Mouse (Mus musculus) hindbrain, embryonic 11.5 days (tissue): Measurements from ENCODE around the gene Acp7. TPM values are rescaled to one million over a fixed set of nuclear protein-coding genes. Genes with fewer than 3 reads are reported as not detected.

ENCODE experiments used
- ATAC-seq: fragments of 200-750 bp; cut with Nextera tagmentation; 2 replicates; pipeline ENCODE4 v1.8.0; 2017; ENCODE audit warnings: mild to moderate bottlenecking, moderate TSS enrichment, moderate library complexity; ENCODE audit not compliant: low FRiP score
- DNase-seq: peaks from one replicate; pipeline ENCODE4 v3.0.0-alpha.2; 2015; ENCODE audit warnings: low spot score
- H3K27ac ChIP-seq: fragments of 300-500 bp; sonication (generic); 2 replicates; pipeline ENCODE4 v1.5.1; 2014; ENCODE audit warnings: mild to moderate bottlenecking, low read depth, low read length
- H3K27me3 ChIP-seq: fragments of 300-500 bp; sonication (generic); 2 replicates; pipeline ENCODE4 v1.6.1; 2014; ENCODE audit warnings: mild to moderate bottlenecking, low read length, moderate library complexity, mixed read lengths; ENCODE audit not compliant: control insufficient read depth, insufficient read depth
- H3K36me3 ChIP-seq: fragments of 300-500 bp; sonication (generic); 2 replicates; pipeline ENCODE4 v1.6.1; 2014; ENCODE audit warnings: mild to moderate bottlenecking, low read length, moderate library complexity, mixed read lengths; ENCODE audit not compliant: control insufficient read depth, insufficient read depth
- H3K4me1 ChIP-seq: fragments of 300-500 bp; sonication (generic); replicated peaks from 2 replicates; pipeline ENCODE4 v1.6.1; 2014; ENCODE audit warnings: low read length, mixed read lengths; ENCODE audit not compliant: control insufficient read depth, insufficient read depth
- H3K4me2 ChIP-seq: fragments of 300-500 bp; sonication (generic); replicated peaks from 2 replicates; pipeline ENCODE4 v1.6.1; 2014; ENCODE audit warnings: mild to moderate bottlenecking, low read depth, low read length
- H3K4me3 ChIP-seq: fragments of 300-500 bp; sonication (generic); 2 replicates; pipeline ENCODE4 v1.5.1; 2014; ENCODE audit warnings: low read depth, low read length
- H3K9ac ChIP-seq: fragments of 300-500 bp; sonication (generic); 2 replicates; pipeline ENCODE4 v1.6.1; 2014; ENCODE audit warnings: low read depth, low read length
- H3K9me3 ChIP-seq: fragments of 300-500 bp; sonication (generic); 2 replicates; pipeline ENCODE4 v1.6.1; 2016; ENCODE audit warnings: low read length; ENCODE audit not compliant: control insufficient read depth
- WGBS: fragments of 180-500 bp; shearing (Covaris S2); extraction: QIAGEN DNeasy Blood & Tissue Kit; methylation state at CpG from one replicate; pipeline ENCODE4 v1.1.7; 2014; 5-methylcytosine and 5-hydroxymethylcytosine counted together
- polyA plus RNA-seq: library from polyadenylated mRNA; unstranded; fragments of >200 nt; fragmentation: Nextera tagmentation; extraction: Ambion mirVana; gene quantifications from 2 replicates; pipeline ENCODE4 v1.2.1, GENCODE M21; 2014

Acp7 gene
- polyA plus RNA-seq, 1 experiment from 2014 or later: not detected

GRCm38 (mm10) chr7:28584468-28584867 is 46.7 kb downstream of the Acp7 start:
- H3K9me3 ChIP-seq: no peaks in the 10 kb centered on the region
- no peak overlapping the region for H3K4me2 ChIP-seq
- ATAC-seq (no peak), DNase-seq (no peak)
- H3K4me1 ChIP-seq: peaks cover 9% of the 10 kb centered on the region
- H3K4me3 ChIP-seq: no peak overlapping the region
- no peaks in the 10 kb centered on the region for H3K36me3 ChIP-seq
- H3K9ac ChIP-seq: no peak overlapping the region
- no peak overlapping the region for H3K27ac ChIP-seq
- 75% methylated on average over 4 of the region's 4 CpGs for WGBS
- H3K27me3 ChIP-seq: no peaks in the 10 kb centered on the region

GRCm38 (mm10) chr7:28583570-28584344 is 47.4 kb downstream of the Acp7 start:
- H3K27ac ChIP-seq: no peak overlapping the region
- H3K4me3 ChIP-seq: no peak overlapping the region
- ATAC-seq: no peak
- peaks cover 9% of the 10 kb centered on the region for H3K4me1 ChIP-seq
- no peaks in the 10 kb centered on the region for H3K36me3 ChIP-seq
- no peaks in the 10 kb centered on the region for H3K9me3 ChIP-seq
- no peak overlapping the region for H3K4me2 ChIP-seq
- no peak for DNase-seq
- no peak overlapping the region for H3K9ac ChIP-seq
- WGBS: 87% methylated on average over 8 of the region's 8 CpGs
- H3K27me3 ChIP-seq: no peaks in the 10 kb centered on the region

- Histone ChIP-seq H3K9me3 (no peaks in the 10 kb centered on the region), H3K27ac (no peak overlapping the region), H3K4me3 (no peak overlapping the region), H3K36me3 (no peaks in the 10 kb centered on the region), H3K4me1 (peaks cover 7% of the 10 kb centered on the region), H3K4me2 (no peak overlapping the region), H3K9ac (no peak overlapping the region), H3K27me3 (no peaks in the 10 kb centered on the region)
- DNase-seq (no peak), ATAC-seq (no peak)
- 92% methylated on average over 11 of the region's 11 CpGs for WGBS
Measured at GRCm38 (mm10) chr7:28582841-28583240, 48.3 kb downstream of the Acp7 start.

GRCm38 (mm10) chr7:28581721-28582120 is 49.4 kb downstream of the Acp7 start:
- H3K36me3 ChIP-seq: no peaks in the 10 kb centered on the region
- no peaks in the 10 kb centered on the region for H3K27me3 ChIP-seq
- no peak overlapping the region for H3K4me2 ChIP-seq
- ATAC-seq: no peak
- DNase-seq: no peak
- H3K4me3 ChIP-seq: no peak overlapping the region
- 90% methylated on average over 4 of the region's 4 CpGs for WGBS
- H3K9ac ChIP-seq: no peak overlapping the region
- H3K27ac ChIP-seq: no peak overlapping the region
- H3K4me1 ChIP-seq: no peaks in the 10 kb centered on the region
- no peaks in the 10 kb centered on the region for H3K9me3 ChIP-seq

- Histone ChIP-seq H3K4me2 (no peak overlapping the region), H3K9ac (no peak overlapping the region), H3K4me1 (no peaks in the 10 kb centered on the region), H3K27ac (no peak overlapping the region), H3K9me3 (no peaks in the 10 kb centered on the region), H3K27me3 (no peaks in the 10 kb centered on the region), H3K4me3 (no peak overlapping the region), H3K36me3 (no peaks in the 10 kb centered on the region)
- no peak for ATAC-seq
- no peak for DNase-seq
- 76% methylated on average over 5 of the region's 5 CpGs for WGBS
Measured at GRCm38 (mm10) chr7:28579826-28580225, 51.3 kb downstream of the Acp7 start.

- H3K4me1 ChIP-seq: no peaks in the 10 kb centered on the region
- H3K27ac ChIP-seq: no peak overlapping the region
Measured at GRCm38 (mm10) chr7:28578543-28579053, 52.5 kb downstream of the Acp7 start.

GRCm38 (mm10) chr7:28577826-28578542 is 53.1 kb downstream of the Acp7 start:
- no peak overlapping the region for H3K9ac ChIP-seq
- DNase-seq (no peak), ATAC-seq (no peak)
- H3K9me3 ChIP-seq: no peaks in the 10 kb centered on the region
- no peak overlapping the region for H3K27ac ChIP-seq
- H3K4me3 ChIP-seq: no peak overlapping the region
- no peaks in the 10 kb centered on the region for H3K36me3 ChIP-seq
- WGBS: 81% methylated on average over 9 of the region's 9 CpGs
- no peak overlapping the region for H3K4me2 ChIP-seq
- H3K4me1 ChIP-seq: no peaks in the 10 kb centered on the region
- H3K27me3 ChIP-seq: no peaks in the 10 kb centered on the region

More at GRCm38 (mm10) chr7:28578543-28579053, 52.5 kb downstream of the Acp7 start:
- Histone ChIP-seq H3K36me3 (no peaks in the 10 kb centered on the region), H3K4me2 (no peak overlapping the region), H3K4me3 (no peak overlapping the region), H3K27me3 (no peaks in the 10 kb centered on the region), H3K9ac (no peak overlapping the region), H3K9me3 (no peaks in the 10 kb centered on the region)
- ATAC-seq: no peak
- 80% methylated on average over 5 of the region's 5 CpGs for WGBS
- no peak for DNase-seq

- Histone ChIP-seq H3K4me1 (no peaks in the 10 kb centered on the region), H3K27me3 (no peaks in the 10 kb centered on the region), H3K4me2 (no peak overlapping the region), H3K4me3 (no peak overlapping the region), H3K9ac (no peak overlapping the region), H3K36me3 (no peaks in the 10 kb centered on the region), H3K9me3 (no peaks in the 10 kb centered on the region), H3K27ac (no peak overlapping the region)
- DNase-seq: no peak
- no peak for ATAC-seq
- WGBS: 66% methylated on average over 5 of the region's 5 CpGs
Measured at GRCm38 (mm10) chr7:28576271-28576914, 54.7 kb downstream of the Acp7 start.
